Mouse (Mus musculus) CD4-positive, CD25-positive, alpha-beta regulatory T cell, adult 2 months (primary cell): ENCODE measurements around the gene Fam84b.

Source experiments
- DNase-seq: peaks from one replicate; pipeline ENCODE4 v3.0.0-alpha.2; 2012; ENCODE audit warnings: low read depth, low spot score

Fam84b gene

GRCm38 (mm10) chr15:60833476-60834218 lies 19.9 kb downstream of the Fam84b start:
- no peak for DNase-seq

GRCm38 (mm10) chr15:60832586-60832985 lies 21.0 kb downstream of the Fam84b start:
- peak; percentile 47 for DNase-seq

GRCm38 (mm10) chr15:60826226-60826625 lies 27.4 kb downstream of the Fam84b start:
- DNase-seq, result no peak

- DNase-seq, result peak; percentile 91
Observed at GRCm38 (mm10) chr15:60824751-60825227, 28.8 kb downstream of the Fam84b start.

- peak; percentile 52 for DNase-seq
Observed at GRCm38 (mm10) chr15:60823870-60824709, 29.5 kb downstream of the Fam84b start.

- DNase-seq, result no peak
Observed at GRCm38 (mm10) chr15:60823620-60823869, 30.0 kb downstream of the Fam84b start.

- peak; percentile 61 for DNase-seq
Observed at GRCm38 (mm10) chr15:60822803-60823619, 30.6 kb downstream of the Fam84b start.

GRCm38 (mm10) chr15:60822101-60822802 lies 31.3 kb downstream of the Fam84b start:
- DNase-seq, result no peak

GRCm38 (mm10) chr15:60818500-60818899 lies 35.1 kb downstream of the Fam84b start:
- DNase-seq, result no peak

- DNase-seq, result no peak
Observed at GRCm38 (mm10) chr15:60816478-60816877, 37.1 kb downstream of the Fam84b start.

GRCm38 (mm10) chr15:60814542-60814941 lies 39.0 kb downstream of the Fam84b start:
- DNase-seq, result no peak

GRCm38 (mm10) chr15:60793041-60793673 lies 60.4 kb downstream of the Fam84b start:
- no peak for DNase-seq

- no peak for DNase-seq
Observed at GRCm38 (mm10) chr15:60789084-60789483, 64.5 kb downstream of the Fam84b start.

GRCm38 (mm10) chr15:60783761-60784160 lies 69.8 kb downstream of the Fam84b start:
- DNase-seq, result no peak

GRCm38 (mm10) chr15:60779531-60779973 lies 74.0 kb downstream of the Fam84b start:
- no peak for DNase-seq

- no peak for DNase-seq
Observed at GRCm38 (mm10) chr15:60779063-60779462, 74.5 kb downstream of the Fam84b start.
